Mouse (Mus musculus) heart, postnatal 10 days (tissue): ENCODE results near the gene Cnnm3. TPM values are rescaled to one million over a fixed set of nuclear protein-coding genes. Genes with fewer than 3 reads are reported as not detected.

Experiments
- DNase-seq, 2 experiments: peaks; one replicate each; pipeline ENCODE4 v3.0.0; 2021
- intact Hi-C: fragments of 180-260 bp; cut with DNase I; formaldehyde crosslinking; loops from one replicate; pipeline ENCODE4 v1.15.1; 2025
- microRNA-seq, 2 experiments: library from miRNA; unstranded; fragments of <30 nt; microRNA quantifications; one replicate each; pipeline ENCODE4 v1.2.0; 2022
- total RNA-seq, 2 experiments: library from RNA; stranded (reverse); gene quantifications; 2 replicates each; pipeline ENCODE4 v1.2.3; 2021

Cnnm3 gene
- total RNA-seq, 2 experiments from 2014 or later = 15.3 to 18.3 TPM

DNA sequence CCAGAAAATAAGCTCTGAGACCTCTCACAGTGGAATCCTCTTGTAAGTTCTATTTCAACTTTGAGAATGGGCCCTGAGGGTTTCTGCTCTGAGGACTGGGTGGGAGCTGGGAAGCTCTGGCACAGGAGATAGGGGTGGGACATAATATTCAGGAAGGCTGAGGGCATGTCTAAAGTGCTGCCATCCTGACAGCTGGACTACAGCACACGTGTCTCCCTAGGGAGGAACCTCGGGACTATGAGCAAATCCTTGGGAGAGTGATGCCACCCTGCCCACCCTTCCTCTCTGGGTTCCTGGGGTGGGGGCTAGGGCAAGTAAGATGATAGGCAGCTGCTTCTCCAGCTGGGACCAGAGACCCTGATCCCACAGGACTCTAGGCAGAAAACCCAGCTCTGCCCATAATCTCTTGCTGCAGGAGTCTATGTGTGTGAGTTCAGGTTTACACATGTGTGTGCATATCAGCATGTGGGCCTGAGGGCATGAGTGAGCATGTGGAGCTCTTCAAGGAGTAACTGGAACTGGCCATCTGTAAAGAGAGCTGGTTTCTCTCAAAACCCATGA is 60.6 kb downstream of the Cnnm3 start:
- DNase-seq = no peak
- intact Hi-C loops = no loop called here

DNA sequence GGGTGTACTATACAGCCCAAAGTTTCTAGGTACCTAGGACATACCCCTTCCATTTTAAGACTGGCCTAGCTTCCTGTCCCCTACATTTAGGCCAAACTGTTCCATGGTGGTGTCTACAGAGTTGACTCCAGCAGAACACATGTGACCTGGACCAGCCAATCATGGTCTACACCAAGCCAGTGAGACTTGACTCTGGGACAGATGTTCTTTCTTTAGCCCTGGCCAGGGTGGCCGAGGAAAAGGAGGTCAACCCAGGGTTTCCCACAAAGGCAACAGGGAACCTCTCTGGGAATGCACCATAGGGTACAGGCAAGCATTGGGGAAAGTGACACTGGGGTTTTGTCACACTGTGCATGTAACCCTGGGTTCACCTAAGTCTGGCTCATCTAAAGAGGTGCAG is 61.0 kb downstream of the Cnnm3 start:
- peak in 1 of 2 experiments; percentile 65 for DNase-seq
- intact Hi-C loops = no loop called here

DNA sequence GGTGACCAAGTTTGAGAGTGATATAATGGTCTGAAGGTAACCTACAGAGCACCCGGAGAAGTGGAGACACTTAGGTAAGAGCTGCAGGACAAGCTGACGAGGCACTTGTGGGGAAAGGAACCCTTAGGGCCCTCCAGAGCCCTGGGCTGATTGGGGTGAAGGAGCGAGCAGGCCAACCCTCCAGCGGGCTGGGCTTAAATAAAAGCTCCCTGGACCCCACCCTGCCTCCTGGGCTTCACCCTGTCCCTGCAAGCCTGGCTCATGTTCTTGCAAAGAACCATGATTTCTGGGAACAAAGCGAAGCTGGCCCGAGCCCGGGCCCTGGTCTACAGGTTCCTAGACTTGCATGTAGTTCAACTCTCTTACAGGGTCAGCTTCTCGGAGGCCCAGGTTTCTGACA is 61.9 kb downstream of the Cnnm3 start:
- intact Hi-C loops = no loop called here
- no peak for DNase-seq

DNA sequence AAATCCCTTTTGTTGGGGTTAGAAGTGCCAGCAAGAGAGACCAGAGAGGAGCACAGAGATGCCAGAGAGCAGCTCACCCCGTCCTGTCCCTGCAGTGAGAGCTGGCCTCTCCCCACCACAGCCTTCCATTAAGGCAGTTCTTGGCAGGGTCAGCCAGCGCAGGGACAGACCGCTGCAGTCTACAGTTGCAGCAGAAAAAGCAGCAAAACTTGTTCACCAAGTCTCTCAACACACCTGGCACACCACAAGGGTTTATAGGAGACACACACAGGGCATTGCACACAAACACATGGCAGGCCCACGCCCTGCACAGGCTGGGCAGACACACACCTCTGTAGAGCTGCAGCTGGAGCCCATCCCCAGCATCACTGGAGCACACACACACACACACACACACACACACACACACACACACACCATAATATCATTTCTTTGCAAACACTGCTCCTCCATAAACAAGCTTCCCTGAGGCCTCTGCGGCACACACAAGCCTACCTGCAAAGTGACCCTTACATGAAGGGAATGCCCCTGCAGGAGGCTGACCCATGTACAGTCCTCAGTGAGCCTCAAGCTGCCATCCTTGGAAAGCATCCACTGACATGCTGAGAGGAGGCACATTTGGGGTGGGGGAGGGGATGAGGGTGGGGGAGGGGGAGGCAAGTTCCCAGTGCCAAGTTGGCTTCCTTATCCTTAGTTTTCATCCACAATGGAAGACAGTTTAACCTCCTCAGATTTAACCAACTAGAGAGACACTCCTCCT is 62.7 kb downstream of the Cnnm3 start:
- DNase-seq = no peak
- intact Hi-C loops = no loop called here

DNA sequence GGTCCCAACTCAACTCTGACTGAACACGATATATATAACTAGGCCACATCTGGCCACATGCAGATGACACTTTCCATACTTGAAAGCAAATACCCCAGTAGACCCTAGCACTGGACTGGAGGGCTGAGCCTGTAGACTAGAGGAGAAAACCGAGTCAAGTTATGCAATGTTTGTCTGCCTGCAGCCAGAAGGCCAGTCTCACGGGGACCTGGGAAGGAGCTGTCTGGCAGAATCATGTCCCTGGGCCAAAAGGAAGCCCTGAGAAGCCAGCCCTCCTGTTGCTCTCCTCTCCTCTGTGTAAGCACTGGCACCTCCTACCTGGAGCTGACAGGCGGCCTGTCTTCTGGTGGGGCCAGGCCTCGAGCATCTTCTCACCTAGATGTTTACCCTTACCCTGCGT is 63.7 kb downstream of the Cnnm3 start:
- intact Hi-C loops = no loop called here
- no peak for DNase-seq

DNA sequence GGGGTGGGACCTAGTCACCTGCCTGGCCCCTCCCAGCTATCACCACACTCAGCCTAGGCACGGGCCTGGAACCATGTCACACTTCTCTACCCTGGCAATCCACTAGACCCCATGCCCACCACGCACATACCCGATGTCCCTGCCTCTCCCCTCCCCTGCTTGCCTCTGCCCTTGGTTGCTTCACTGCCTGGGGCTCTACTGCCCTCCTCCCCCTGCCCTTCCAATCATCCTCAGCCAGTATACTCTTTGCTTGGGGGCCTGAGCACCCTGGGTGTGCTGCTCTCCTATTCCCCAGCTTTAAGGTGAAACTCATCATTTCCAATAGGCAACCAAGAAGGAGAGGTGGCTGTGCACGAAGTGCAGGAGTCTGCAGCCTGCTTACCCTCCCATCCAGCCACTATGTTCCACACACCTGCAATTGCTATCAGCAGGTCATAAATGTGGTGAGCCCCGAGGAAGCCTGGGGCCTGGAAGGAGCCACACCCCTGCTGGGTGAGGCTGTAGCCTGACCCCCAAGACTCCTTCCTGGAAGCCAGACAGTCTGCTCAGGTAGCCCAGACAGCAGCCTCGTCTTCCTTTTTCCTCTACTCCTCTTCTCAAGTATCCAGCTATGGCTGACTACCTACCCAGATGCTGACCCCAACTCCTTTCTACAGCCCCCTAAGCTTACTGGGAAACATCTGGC is 65.5 kb downstream of the Cnnm3 start:
- intact Hi-C loops = no loop called here
- DNase-seq = no peak

Small RNAs within 50 kb of the gene (microRNA-seq; reads per million reads assigned to microRNA genes)
- gene Gm47280 = 0 reads per million in 2 experiments

Other genes with a start within 250 kb of the Cnnm3 start
- gene Neurl3, start 237.2 kb upstream of the Cnnm3 start, total RNA-seq = 1 to 10 TPM; 3.2 to 6.1 TPM
- 10 to 100 TPM; 13.8 to 15.2 TPM for gene Arid5a, start 204.1 kb upstream of the Cnnm3 start, total RNA-seq
- gene Kansl3, start 142.7 kb upstream of the Cnnm3 start, total RNA-seq = 10 to 100 TPM; 63.2 to 66.8 TPM
- gene Fer1l5, start 139.6 kb upstream of the Cnnm3 start, total RNA-seq = not detected
- 10 to 100 TPM; 17.3 to 23.8 TPM for gene Lman2l, start 66.6 kb upstream of the Cnnm3 start, total RNA-seq
- gene Cnnm4, start 40.2 kb upstream of the Cnnm3 start, total RNA-seq = 1 to 10 TPM; 3.5 to 4.1 TPM
- gene Ankrd23, start 25.0 kb downstream of the Cnnm3 start, total RNA-seq = 100 to 1,000 TPM; 189 to 244 TPM
- 100 to 1,000 TPM in 1 of 2 experiments, 10 to 100 TPM in 1; 90.6 to 123 TPM for gene Gm42417, start 27.6 kb downstream of the Cnnm3 start, total RNA-seq
- 10 to 100 TPM; 12.9 to 14.1 TPM for gene Ankrd39, start 35.6 kb downstream of the Cnnm3 start, total RNA-seq
- gene Sema4c, start 46.5 kb downstream of the Cnnm3 start, total RNA-seq = 10 to 100 TPM; 24.4 to 25.0 TPM
- 1 to 10 TPM in 1 of 2 experiments, under 1 TPM in 1; 0.60 to 1.2 TPM for gene Fam178b, start 171.3 kb downstream of the Cnnm3 start, total RNA-seq
- gene Cox5b, start 179.6 kb downstream of the Cnnm3 start, total RNA-seq = 1,000 to 10,000 TPM; 2,031 to 2,046 TPM
- gene 4933424G06Rik, start 198.3 kb downstream of the Cnnm3 start, total RNA-seq = not detected
- gene Actr1b, start 202.6 kb downstream of the Cnnm3 start, total RNA-seq = 100 to 1,000 TPM; 118 to 127 TPM
- gene Zap70, start 249.9 kb downstream of the Cnnm3 start, total RNA-seq = under 1 TPM; 0.27 to 0.57 TPM